Mouse (Mus musculus): ENCODE results near the gene Auts2.

DNA sequence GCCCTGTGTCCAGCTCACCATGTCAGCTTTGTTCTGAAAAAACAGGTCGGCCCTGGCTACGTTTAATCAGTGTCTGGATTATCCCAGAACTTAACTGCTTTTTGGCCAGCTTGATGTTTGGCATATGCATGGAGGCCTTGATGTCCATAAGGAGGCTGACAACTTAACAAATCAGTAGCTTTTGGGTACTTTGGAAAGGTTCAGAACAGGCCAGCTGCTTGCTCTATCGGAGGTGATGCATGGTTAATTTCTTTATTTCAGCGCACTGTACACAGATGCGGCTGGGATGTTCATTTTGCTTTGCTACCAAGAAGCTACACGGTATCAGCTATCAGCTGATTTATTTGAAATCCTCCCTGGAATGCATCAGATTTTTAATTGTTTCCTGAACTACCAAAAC, 741.2 kb downstream of the Auts2 start:
- TF ChIP-seq POLR2A (IDR thresholded peaks at IDR 0.05; ENCODE audit: borderline replicate concordance, insufficient read depth, low read length) (no peak), CTCF (IDR thresholded peaks at IDR 0.05; ENCODE audit: borderline replicate concordance, insufficient read depth, low read depth, low read length) (no peak)

All from cerebellum, adult 2 months (tissue).